Mouse (Mus musculus) liver (tissue): ENCODE data around the gene Plp2.
"Not testable (repeated sequence)": the region's sequence is repeated elsewhere in the genome, so short reads cannot be mapped to it uniquely, and the experiment has no call there.

Experiments used
- DNase-seq: peaks from one replicate; pipeline ENCODE4 v3.0.0-alpha.2; 2020; ENCODE audit warnings: mixed read lengths

Gene Plp2

GRCm38 (mm10) chrX:7670921-7671623, at the start of gene Plp2:
Gene Plp2, minus strand, starts transcription at chrX:7671390.
- DNase-seq = peak; percentile 45

- not testable (repeated sequence) for DNase-seq
Measured at GRCm38 (mm10) chrX:7716058-7716457, 44.9 kb upstream of the Plp2 start.

- DNase-seq = peak; percentile 93
Measured at GRCm38 (mm10) chrX:7714135-7714899, 43.1 kb upstream of the Plp2 start, which contains the start of gene Wdr45. Gene Wdr45, plus strand, starts transcription at chrX:7714333.

- not testable (repeated sequence) for DNase-seq
Measured at GRCm38 (mm10) chrX:7713764-7714134, 42.6 kb upstream of the Plp2 start.

GRCm38 (mm10) chrX:7696954-7697381, 25.8 kb upstream of the Plp2 start, which contains the start of gene Gpkow:
Gene Gpkow, plus strand, starts transcription at chrX:7697131.
- DNase-seq = peak; percentile 86

GRCm38 (mm10) chrX:7696520-7696919, 25.3 kb upstream of the Plp2 start:
- no peak for DNase-seq

- no peak for DNase-seq
Measured at GRCm38 (mm10) chrX:7692862-7693261, 21.7 kb upstream of the Plp2 start.

GRCm38 (mm10) chrX:7690486-7690885, 19.3 kb upstream of the Plp2 start:
- no peak for DNase-seq

GRCm38 (mm10) chrX:7688321-7688720, 17.1 kb upstream of the Plp2 start:
- DNase-seq = no peak

- DNase-seq = no peak
Measured at GRCm38 (mm10) chrX:7680864-7681263, 9.7 kb upstream of the Plp2 start, which contains the start of gene Magix. Gene Magix, minus strand, starts transcription at chrX:7681251.

- no peak for DNase-seq
Measured at GRCm38 (mm10) chrX:7680057-7680412, 8.8 kb upstream of the Plp2 start.

- peak; percentile 91 for DNase-seq
Measured at GRCm38 (mm10) chrX:7679405-7680056, 8.3 kb upstream of the Plp2 start.

- DNase-seq = no peak
Measured at GRCm38 (mm10) chrX:7678986-7679385, 7.8 kb upstream of the Plp2 start.

- no peak for DNase-seq
Measured at GRCm38 (mm10) chrX:7675001-7675380, 3.8 kb upstream of the Plp2 start.

GRCm38 (mm10) chrX:7674284-7675000, 3.3 kb upstream of the Plp2 start:
- DNase-seq = peak; percentile 19

- DNase-seq = peak; percentile 34
Measured at GRCm38 (mm10) chrX:7673578-7674281, 2.5 kb upstream of the Plp2 start.

- DNase-seq = no peak
Measured at GRCm38 (mm10) chrX:7672739-7673138, 1.5 kb upstream of the Plp2 start.

GRCm38 (mm10) chrX:7670390-7670881, 754 bp downstream of the Plp2 start:
- DNase-seq = peak; percentile 67

GRCm38 (mm10) chrX:7665739-7666502, 5.3 kb downstream of the Plp2 start:
- no peak for DNase-seq

- DNase-seq = no peak
Measured at GRCm38 (mm10) chrX:7664791-7665190, 6.4 kb downstream of the Plp2 start.

GRCm38 (mm10) chrX:7662936-7663335, 8.3 kb downstream of the Plp2 start:
- no peak for DNase-seq
